Mouse (Mus musculus) c-Kit-positive CD71-positive TER-119-negative erythroid progenitor cells, embryonic 14.5 days (primary cell): ENCODE measurements around the gene Stx1a.

Source experiments
- DNase-seq: peaks from one replicate; pipeline ENCODE4 v3.0.0-alpha.2; 2013; ENCODE audit warnings: low read depth

Stx1a gene

GRCm38 (mm10) chr5:135023344-135024173, at the start of gene Stx1a:
TSS of gene Stx1a (plus strand) at chr5:135023482.
- DNase-seq = peak; percentile 76

GRCm38 (mm10) chr5:134973526-134973925, 49.8 kb upstream of the Stx1a start:
- DNase-seq = no peak

- peak; percentile 34 for DNase-seq
These were observed 49.0 kb upstream of the Stx1a start for GRCm38 (mm10) chr5:134974294-134974693.

GRCm38 (mm10) chr5:134974921-134975320, 48.4 kb upstream of the Stx1a start:
- no peak for DNase-seq

GRCm38 (mm10) chr5:134976164-134976563, 47.1 kb upstream of the Stx1a start:
- DNase-seq = peak; percentile 38

- DNase-seq = no peak
These were observed 46.6 kb upstream of the Stx1a start for GRCm38 (mm10) chr5:134976577-134977250.

- no peak for DNase-seq
These were observed 45.4 kb upstream of the Stx1a start for GRCm38 (mm10) chr5:134977837-134978236.

- no peak for DNase-seq
These were observed 42.1 kb upstream of the Stx1a start for GRCm38 (mm10) chr5:134981149-134981548.

GRCm38 (mm10) chr5:134983111-134983510, 40.2 kb upstream of the Stx1a start:
- no peak for DNase-seq

- no peak for DNase-seq
These were observed 39.5 kb upstream of the Stx1a start for GRCm38 (mm10) chr5:134983771-134984170.

GRCm38 (mm10) chr5:134985633-134986297, 37.5 kb upstream of the Stx1a start, which contains the start of gene Cldn3:
TSS of gene Cldn3 (plus strand) at chr5:134986214.
- no peak for DNase-seq

GRCm38 (mm10) chr5:134986298-134987268, 36.7 kb upstream of the Stx1a start:
- DNase-seq = no peak

- DNase-seq = no peak
These were observed 34.1 kb upstream of the Stx1a start for GRCm38 (mm10) chr5:134989166-134989565.

- DNase-seq = no peak
These were observed 33.5 kb upstream of the Stx1a start for GRCm38 (mm10) chr5:134989741-134990140.

GRCm38 (mm10) chr5:134992566-134992965, 30.7 kb upstream of the Stx1a start:
- DNase-seq = no peak

- DNase-seq = no peak
These were observed 24.9 kb upstream of the Stx1a start for GRCm38 (mm10) chr5:134998359-134998758.

- no peak for DNase-seq
These were observed 23.5 kb upstream of the Stx1a start for GRCm38 (mm10) chr5:134999797-135000196.

- no peak for DNase-seq
These were observed 22.5 kb upstream of the Stx1a start for GRCm38 (mm10) chr5:135000751-135001150.

- DNase-seq = no peak
These were observed 22.0 kb upstream of the Stx1a start for GRCm38 (mm10) chr5:135001309-135001708.

- no peak for DNase-seq
These were observed 21.1 kb upstream of the Stx1a start for GRCm38 (mm10) chr5:135002151-135002550.

GRCm38 (mm10) chr5:135007802-135008571, 15.3 kb upstream of the Stx1a start:
- no peak for DNase-seq
